Mouse (Mus musculus) urinary bladder, postnatal 0 days (tissue): ENCODE measurements around the gene Kmt2e. TPM values are rescaled to one million over a fixed set of nuclear protein-coding genes. Genes with fewer than 3 reads are reported as not detected.

Source experiments
- polyA plus RNA-seq: library from polyadenylated mRNA; unstranded; fragments of >200 nt; fragmentation: Nextera tagmentation; extraction: Ambion mirVana; gene quantifications from 2 replicates; pipeline ENCODE4 v1.2.1, GENCODE M21; 2015

Gene Kmt2e
- polyA plus RNA-seq, result 51.7 and 52.7 TPM in 2 replicates

DNA sequence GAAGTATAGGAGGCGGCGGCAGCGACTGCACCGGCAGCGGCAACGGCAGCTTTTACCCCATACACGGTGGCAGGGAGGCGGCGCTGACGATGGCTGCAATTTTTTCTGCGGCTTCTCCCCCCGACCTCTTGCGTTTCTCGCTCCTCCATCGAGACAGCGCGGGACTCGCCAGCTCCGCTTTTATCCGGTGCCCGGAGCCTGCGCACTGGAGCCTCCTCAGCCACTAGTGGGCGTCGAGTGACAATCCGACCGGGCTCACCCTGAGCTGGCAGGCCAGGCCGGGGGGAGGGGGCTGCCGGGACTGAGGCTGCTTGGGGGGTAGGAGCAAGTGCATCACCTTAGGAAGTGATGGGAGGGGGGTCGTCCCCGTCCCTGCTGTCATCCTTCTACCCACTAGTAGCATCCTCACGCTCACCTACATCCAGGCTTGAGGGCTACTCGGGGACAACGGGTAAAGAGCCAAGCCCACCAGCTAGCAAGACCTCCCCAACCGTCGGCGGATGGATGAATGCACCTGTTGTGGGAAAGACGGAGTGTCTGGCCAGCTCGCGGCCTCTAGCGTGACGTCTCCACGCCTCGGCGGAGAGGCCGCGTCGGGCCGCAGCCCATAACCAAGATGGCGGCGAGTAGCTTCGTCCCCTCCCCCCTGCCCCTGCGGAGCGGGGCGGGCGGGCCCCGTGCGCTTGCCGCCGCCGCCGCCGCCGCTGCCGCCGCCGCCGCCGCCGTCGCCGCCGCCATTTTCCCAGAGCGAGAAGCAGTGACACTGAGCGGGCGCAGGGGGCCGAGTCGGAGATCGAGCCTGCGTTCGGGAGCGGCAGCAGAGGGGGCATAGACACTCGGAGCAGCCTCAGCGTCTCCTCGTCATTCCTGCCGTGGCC lies at the start of gene Kmt2e:
Kmt2e (plus strand) TSS at position 722 of the 878 bp plus-strand sequence.

